Mouse (Mus musculus) spleen, adult 18-20 months (tissue): ENCODE measurements around the gene Prr7.

Experiments used
- DNase-seq, 2 experiments: peaks; one replicate each; pipeline ENCODE4 v3.0.0; 2022; ENCODE audit warnings: mixed read lengths in 2 of 2

Prr7 gene

GRCm38 (mm10) chr13:55478036-55478435 is 14.0 kb downstream of the Prr7 start:
- DNase-seq = no peak

GRCm38 (mm10) chr13:55479008-55479407 is 14.9 kb downstream of the Prr7 start:
- no peak for DNase-seq

- DNase-seq = no peak
These were observed 15.9 kb downstream of the Prr7 start for GRCm38 (mm10) chr13:55479929-55480328.

GRCm38 (mm10) chr13:55482542-55482941 is 18.5 kb downstream of the Prr7 start:
- DNase-seq = no peak

DNA sequence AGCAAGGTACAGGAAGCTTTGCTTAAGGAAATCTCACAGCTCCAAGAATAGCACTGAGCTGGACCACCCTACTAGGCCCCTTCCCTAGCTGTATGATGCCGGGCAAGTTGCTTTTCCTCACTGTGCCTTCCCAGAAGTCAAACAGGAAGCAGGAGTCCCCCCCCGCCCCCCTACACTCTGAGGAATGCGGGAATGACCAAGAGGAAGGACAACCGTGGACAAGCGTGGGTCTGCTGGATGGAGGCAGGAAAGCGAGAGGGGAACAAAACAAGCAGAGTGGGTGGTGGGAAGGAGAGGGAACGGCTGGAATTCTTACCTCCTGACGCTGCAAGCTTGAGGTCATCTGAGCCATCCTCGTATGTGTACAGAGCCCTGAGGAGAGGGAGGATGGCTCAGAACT is 19.0 kb downstream of the Prr7 start:
- no peak for DNase-seq

- no peak for DNase-seq
These were observed 19.5 kb downstream of the Prr7 start for GRCm38 (mm10) chr13:55483593-55483992.

- DNase-seq = no peak
These were observed 20.5 kb downstream of the Prr7 start for GRCm38 (mm10) chr13:55484520-55485088.

- no peak for DNase-seq
These were observed 22.1 kb downstream of the Prr7 start for GRCm38 (mm10) chr13:55486029-55486794.

GRCm38 (mm10) chr13:55486916-55487577 is 23.0 kb downstream of the Prr7 start:
- no peak for DNase-seq

DNA sequence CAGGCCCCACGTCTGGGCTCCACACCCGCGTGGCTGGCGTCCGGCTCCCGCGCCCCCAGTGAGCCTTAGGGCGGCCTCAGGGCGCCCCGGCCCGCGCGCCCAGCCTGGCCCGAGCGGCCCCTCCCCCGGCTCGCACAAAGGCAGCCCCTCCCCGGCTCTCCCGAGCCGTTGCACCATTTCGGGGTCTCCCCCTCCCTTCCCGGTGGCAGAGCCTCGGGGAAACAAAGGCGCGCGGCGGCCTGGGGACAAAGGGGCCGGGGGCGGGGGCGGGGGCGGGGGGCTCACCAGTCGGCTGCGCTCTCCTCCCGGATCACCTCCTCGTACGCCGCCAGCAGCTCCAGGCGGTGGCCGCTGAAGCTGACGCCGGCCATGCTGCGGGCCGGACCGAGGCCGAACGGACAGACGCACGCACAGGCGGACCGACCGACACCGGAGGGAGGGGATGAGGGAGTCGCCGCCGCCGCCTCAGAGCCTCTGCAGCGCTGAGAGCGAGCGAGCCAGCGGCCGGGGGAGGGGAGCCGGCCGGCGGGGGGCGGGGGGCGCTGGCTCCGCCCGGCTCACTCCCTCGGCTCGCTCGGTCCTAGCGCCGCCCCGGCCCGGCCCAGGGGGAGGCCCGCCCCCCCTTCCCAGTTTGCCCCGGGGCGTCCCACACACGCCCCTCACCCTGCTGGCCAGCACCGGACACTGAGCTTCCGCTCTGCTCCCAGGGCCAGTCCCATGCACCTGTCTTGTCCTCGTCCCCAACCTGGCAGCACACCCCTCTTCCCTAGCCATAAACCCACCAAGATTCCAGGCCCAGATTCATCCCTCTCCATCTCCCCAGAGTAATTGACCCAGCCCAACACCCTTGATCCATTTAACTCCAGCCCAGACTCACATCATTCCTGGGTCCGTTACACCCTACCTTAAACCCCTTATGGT is 23.8 kb downstream of the Prr7 start, which contains the start of gene Dbn1:
Dbn1 (minus strand) TSS at position 534 of the 921 bp plus-strand sequence.
- DNase-seq = no peak

DNA sequence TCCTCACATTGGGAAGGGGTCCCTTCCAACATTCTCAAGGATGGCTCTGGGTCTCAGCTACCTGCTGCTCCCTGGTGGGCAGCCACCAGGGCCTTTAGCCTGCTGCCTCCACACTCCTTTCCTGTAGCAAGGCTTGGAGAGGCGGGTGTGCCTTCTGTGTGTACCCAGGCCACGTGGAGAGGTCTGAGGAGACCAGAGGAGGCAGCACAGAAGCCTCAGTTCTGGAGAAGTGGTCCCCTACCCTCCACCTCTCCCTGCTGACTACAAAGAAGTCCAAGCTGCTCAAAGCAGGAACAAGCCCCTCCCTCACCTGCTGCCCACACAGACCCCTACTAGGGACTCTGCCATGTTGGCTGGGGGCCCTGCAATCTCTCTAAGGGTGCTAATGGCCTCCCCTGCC is 30.2 kb downstream of the Prr7 start:
- no peak for DNase-seq

DNA sequence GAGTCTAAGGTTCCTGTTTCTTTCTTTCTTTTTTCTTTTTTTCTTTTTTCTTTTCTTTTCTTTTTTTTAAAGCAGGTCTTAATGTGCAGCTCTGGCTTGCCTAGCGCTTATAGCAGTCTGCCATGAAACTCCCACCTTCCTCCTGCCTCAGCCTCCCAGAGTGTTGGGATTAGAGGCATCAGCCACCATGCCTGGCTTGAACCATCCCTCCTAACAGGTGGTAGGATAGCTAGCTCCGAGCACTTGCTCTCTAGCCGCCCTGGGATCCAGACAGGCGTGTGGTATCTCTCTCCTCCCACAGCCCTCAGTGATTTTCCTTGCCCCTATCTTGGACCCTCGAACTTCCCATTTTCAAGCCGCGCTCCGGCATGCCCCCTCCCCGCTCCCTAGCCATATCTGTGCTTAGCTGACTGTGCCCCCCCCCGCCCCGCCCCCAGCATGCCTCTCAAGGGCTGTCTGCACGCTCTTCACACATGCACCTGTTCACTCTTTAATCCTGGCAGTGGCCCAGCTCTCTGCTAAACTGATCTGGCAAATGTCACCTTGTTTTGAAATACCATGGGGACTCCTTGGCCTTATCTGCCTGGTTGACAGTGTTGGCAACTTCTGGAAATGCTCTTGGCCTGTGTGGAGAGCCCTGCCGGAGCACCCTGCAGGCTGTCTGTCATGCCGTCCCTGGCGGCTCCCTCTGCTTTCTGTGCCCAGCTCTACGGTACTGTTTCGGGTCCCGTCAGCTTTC is 31.0 kb downstream of the Prr7 start:
- DNase-seq = no peak

GRCm38 (mm10) chr13:55495702-55496101 is 31.6 kb downstream of the Prr7 start:
- DNase-seq = no peak

DNA sequence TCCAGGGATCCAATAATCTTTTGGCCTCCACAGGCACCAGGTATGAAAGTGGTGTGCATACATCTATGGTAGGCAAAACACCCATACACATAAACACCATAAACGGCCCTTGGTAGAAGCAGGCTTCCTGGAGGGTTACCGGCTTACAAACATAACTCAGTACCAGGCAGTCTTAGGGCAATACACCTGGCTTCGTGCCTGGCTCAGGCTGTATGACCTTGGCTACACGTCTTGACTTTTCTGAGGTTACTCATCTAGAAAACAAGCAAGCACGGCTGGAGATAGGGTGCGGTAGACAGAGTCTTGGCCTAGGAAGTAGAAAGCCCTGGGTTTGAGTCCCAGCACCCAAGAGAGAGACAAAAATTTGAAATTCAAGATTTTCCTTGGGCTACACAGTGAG is 32.6 kb downstream of the Prr7 start:
- DNase-seq = no peak

DNA sequence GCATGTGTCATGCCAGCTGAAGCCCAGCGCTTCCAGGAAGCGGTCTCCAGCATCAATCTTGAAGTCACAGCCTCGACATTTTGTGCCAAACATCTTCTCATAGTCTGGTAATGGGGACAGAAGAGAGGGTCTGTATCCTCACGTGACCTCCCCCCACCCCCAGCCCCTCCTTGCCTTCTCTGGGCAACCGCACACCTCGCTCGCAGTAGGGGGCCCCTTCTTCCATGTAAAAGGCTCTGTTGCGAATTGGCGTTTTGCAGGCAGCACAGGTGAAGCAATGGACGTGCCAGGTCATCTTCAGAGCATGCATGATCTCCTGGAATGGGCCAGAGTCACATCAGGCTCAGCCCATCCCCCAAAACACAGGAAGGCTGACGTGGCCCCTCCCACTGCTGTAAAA is 34.8 kb downstream of the Prr7 start:
- DNase-seq = no peak

DNA sequence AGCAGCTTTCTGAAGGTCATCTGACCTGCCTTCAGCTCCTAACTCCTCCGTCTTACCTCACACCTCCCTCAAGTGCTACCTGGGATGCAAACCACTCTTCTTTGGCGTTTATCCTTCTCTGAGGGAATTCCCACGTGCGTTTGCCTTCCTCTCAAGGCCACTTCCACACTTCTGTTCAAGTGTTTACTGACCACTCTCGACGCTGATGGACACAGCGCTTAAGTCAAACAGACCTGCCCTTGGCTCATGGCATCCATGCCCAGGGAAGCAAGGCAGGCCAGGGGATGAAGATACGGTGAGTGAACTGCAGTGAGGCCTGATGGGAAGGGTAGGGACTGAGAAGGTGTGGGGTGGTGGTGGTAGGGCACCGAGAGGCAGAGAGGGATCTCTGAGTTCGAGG is 36.5 kb downstream of the Prr7 start:
- DNase-seq = no peak

DNA sequence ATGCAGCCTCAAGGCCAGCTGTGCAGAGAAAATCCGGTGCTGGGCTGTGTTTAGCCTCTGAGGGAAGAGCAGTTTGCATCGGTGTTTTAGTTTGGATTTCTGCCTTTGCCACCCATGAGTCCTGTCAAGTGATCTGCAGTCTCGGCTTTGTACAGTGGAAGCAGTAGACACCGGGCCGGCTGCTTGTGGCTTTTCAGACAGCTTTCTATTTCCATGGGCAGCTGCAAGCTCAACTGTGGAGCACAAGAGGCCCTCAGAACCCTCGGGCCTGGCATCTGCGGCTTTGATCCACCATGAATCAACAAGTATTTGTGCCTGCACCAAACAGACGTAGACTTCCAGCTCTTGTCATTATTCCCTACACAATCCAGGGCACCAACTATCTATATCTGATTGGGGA is 38.3 kb downstream of the Prr7 start:
- no peak for DNase-seq

DNA sequence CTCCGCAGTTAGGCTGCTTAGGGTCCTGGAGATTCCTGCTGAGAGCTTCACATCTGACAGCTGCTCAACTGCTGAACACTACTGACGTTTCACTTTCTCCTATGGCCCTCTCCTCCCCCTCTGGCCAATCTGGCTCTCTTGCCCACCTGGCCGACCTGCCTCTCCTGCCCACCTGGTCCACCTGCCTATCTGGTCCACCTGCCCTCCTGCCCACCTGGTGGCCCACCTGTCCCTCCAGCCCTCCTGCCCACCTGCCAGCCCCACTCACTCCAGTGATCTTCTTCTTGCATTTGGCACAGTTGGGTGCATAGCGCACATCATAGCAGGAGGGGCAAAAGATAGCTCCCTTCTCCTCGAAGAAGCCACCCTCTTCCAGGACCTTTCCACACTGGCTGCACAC is 40.3 kb downstream of the Prr7 start:
- no peak for DNase-seq

- no peak for DNase-seq
These were observed 41.7 kb downstream of the Prr7 start for GRCm38 (mm10) chr13:55505810-55506209.

DNA sequence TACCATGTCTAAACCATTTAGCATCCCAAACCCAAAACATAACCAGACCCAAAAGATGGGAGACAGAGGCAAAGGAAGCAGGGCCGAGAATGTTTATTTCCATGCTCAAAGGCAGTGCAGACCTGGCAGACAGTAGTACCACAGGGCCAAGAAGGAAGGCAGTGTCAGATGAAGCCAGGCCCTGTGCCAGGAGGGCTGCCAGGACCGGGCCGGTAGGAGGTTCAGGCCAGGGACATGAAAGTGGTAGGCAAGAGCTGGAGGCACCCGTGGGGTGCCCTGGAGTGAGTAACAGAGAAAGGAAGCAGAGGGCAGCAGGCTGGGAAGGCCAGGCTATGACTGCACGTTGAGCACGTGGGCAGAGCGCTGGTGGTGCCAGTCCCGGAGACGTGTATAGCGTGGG is 42.6 kb downstream of the Prr7 start:
- DNase-seq = no peak

GRCm38 (mm10) chr13:55507877-55508276 is 43.8 kb downstream of the Prr7 start:
- no peak for DNase-seq

DNA sequence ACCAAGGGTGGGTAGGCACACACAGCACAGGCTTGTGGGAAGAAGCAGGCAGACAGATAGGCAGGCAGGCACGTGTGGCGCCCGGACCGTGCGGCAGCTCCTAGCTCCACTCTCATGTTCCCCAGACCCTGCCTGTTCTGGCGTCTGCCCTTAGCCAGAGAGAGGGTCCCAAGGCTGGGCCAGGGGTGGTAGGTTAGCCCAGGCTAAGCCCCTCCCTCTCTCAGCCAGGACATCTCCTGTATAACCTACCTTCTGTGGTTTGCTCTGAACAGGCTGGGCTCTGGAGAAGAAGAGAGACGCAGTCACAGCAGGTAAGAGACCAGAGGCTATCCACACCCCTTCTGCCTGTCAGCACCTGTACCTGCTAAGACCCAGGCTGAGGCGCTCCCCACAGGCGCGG is 44.5 kb downstream of the Prr7 start:
- DNase-seq = no peak

- no peak for DNase-seq
These were observed 46.2 kb downstream of the Prr7 start for GRCm38 (mm10) chr13:55510332-55510667.
